Comparison of ENCODE assay signal across 14 mouse cellular contexts in the genomic region with DNA sequence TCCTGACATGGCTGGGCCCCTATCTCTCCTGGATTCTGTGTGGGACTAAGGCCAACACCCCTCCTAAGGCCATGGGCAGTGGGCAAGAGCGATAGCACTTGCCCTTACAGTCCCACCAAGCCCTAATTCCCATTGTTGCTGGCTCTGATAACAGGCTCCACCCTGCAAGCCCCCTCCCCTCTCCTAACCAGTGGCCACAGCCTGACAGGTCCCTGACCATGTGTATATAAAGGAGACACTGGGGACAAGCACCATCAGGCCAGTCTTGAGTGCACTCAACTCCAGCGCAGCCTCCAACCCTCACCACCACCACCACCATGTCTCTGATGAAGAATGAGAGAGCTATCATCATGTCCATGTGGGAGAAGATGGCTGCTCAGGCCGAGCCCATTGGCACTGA. TPM values are rescaled to one million over a fixed set of nuclear protein-coding genes. Genes with fewer than 3 reads are reported as not detected.
DNase-seq lines count a peak whose midpoint lies in the region; ATAC-seq lines count a peak whose summit lies in the region.
"Had no signal": no experiment of that assay in that cellular context is flagged by ENCODE, and none has a peak within 500 bp of the region (broad histone marks: within the 10 kb centered on the region; RNA-seq: fewer than 3 reads in every experiment).

A gene (plus strand): TSS at position 54 of the 400 bp plus-strand sequence.

- ATAC-seq in kidney, embryonic 16.5 days (ENCODE audit: low FRiP score, low TSS enrichment) = no peak
- ATAC-seq in embryonic facial prominence, embryonic 15.5 days (ENCODE audit: insufficient number of reproducible peaks, low FRiP score, low TSS enrichment, low read depth) = no peak
- ATAC-seq in hindbrain, embryonic 13.5 days (ENCODE audit: low FRiP score) = no peak
- no peak for ATAC-seq in midbrain, embryonic 14.5 days (ENCODE audit: low FRiP score, low TSS enrichment)

- no peaks in the 10 kb centered on the region for H3K36me3 ChIP-seq in kidney, embryonic 16.5 days (ENCODE audit: insufficient read depth, low read length)
- H3K36me3 ChIP-seq in embryonic facial prominence, embryonic 15.5 days = no peaks in the 10 kb centered on the region
- H3K36me3 ChIP-seq in hindbrain, embryonic 13.5 days = no peaks in the 10 kb centered on the region
- H3K36me3 ChIP-seq in midbrain, embryonic 14.5 days (ENCODE audit: control insufficient read depth, insufficient read depth, low read length) = no peaks in the 10 kb centered on the region
- H3K36me3 ChIP-seq: G1E had no signal

- WGBS in kidney, embryonic 16.5 days = 77% methylated on average over 3 of the region's 3 CpGs
- 62% methylated on average over 3 of the region's 3 CpGs for WGBS in embryonic facial prominence, embryonic 15.5 days
- WGBS in hindbrain, embryonic 13.5 days = 75% methylated on average over 3 of the region's 3 CpGs
- WGBS in midbrain, embryonic 14.5 days = 71% methylated on average over 3 of the region's 3 CpGs

- no peak within 1 kb of the TSS for H3K4me3 ChIP-seq in kidney, embryonic 16.5 days (ENCODE audit: low read length)
- no peak within 1 kb of the TSS for H3K4me3 ChIP-seq in embryonic facial prominence, embryonic 15.5 days (replicated peaks)
- no peak within 1 kb of the TSS for H3K4me3 ChIP-seq in hindbrain, embryonic 13.5 days
- no peak within 1 kb of the TSS for H3K4me3 ChIP-seq in midbrain, embryonic 14.5 days (replicated peaks; ENCODE audit: low read depth, low read length)

- no peak within 1 kb of the TSS for H3K27ac ChIP-seq in kidney, embryonic 16.5 days (ENCODE audit: low read length)
- no peak within 1 kb of the TSS for H3K27ac ChIP-seq in embryonic facial prominence, embryonic 15.5 days (replicated peaks)
- no peak within 1 kb of the TSS for H3K27ac ChIP-seq in hindbrain, embryonic 13.5 days
- no peak within 1 kb of the TSS for H3K27ac ChIP-seq in midbrain, embryonic 14.5 days (replicated peaks; ENCODE audit: low read depth, low read length)

- no peak for DNase-seq in kidney, adult 11 months
- no peak for DNase-seq in midbrain, embryonic 14.5 days
- DNase-seq in adrenal gland, postnatal 10 days = no peak
- no peak for DNase-seq in testis, postnatal 10 days (ENCODE audit: low spot score)
- DNase-seq: adrenal gland, postnatal 14 days; cerebellum, postnatal 25 days; gastrocnemius, postnatal 10 days; kidney, postnatal 36 days; lung, adult 2 months had no signal

- H3K9me3 ChIP-seq in kidney, embryonic 16.5 days (ENCODE audit: low read length) = no peaks in the 10 kb centered on the region
- no peaks in the 10 kb centered on the region for H3K9me3 ChIP-seq in embryonic facial prominence, embryonic 15.5 days (replicated peaks)
- H3K9me3 ChIP-seq in hindbrain, embryonic 13.5 days = no peaks in the 10 kb centered on the region
- H3K9me3 ChIP-seq in midbrain, embryonic 14.5 days (ENCODE audit: control insufficient read depth, low read length) = no peaks in the 10 kb centered on the region
- H3K9me3 ChIP-seq: G1E had no signal

- H3K4me2 ChIP-seq in kidney, embryonic 16.5 days (replicated peaks; ENCODE audit: low read depth, low read length) = no peak within 1 kb of the TSS
- no peak within 1 kb of the TSS for H3K4me2 ChIP-seq in embryonic facial prominence, embryonic 15.5 days (replicated peaks)
- H3K4me2 ChIP-seq in hindbrain, embryonic 13.5 days = no peak within 1 kb of the TSS
- H3K4me2 ChIP-seq in midbrain, embryonic 14.5 days (ENCODE audit: low read length) = no peak within 1 kb of the TSS

- peaks cover 4% of the 10 kb centered on the region; the same call in 1 of the 2 replicates for H3K27me3 ChIP-seq in kidney, embryonic 16.5 days (ENCODE audit: insufficient read depth, low read length)
- H3K27me3 ChIP-seq in embryonic facial prominence, embryonic 15.5 days = 0 out of 2 replicates have a peak, but pooled peaks cover 13% of the 10 kb centered on the region
- peaks cover 31% of the 10 kb centered on the region for H3K27me3 ChIP-seq in hindbrain, embryonic 13.5 days
- no peaks in the 10 kb centered on the region for H3K27me3 ChIP-seq in midbrain, embryonic 14.5 days (ENCODE audit: control insufficient read depth, insufficient read depth, low read length)

- H3K9ac ChIP-seq in kidney, embryonic 16.5 days (replicated peaks; ENCODE audit: low read length) = no peak within 1 kb of the TSS
- no peak within 1 kb of the TSS for H3K9ac ChIP-seq in embryonic facial prominence, embryonic 15.5 days
- H3K9ac ChIP-seq in hindbrain, embryonic 13.5 days = no peak within 1 kb of the TSS
- no peak within 1 kb of the TSS for H3K9ac ChIP-seq in midbrain, embryonic 14.5 days (replicated peaks; ENCODE audit: low read length)

- H3K4me1 ChIP-seq in kidney, embryonic 16.5 days (ENCODE audit: insufficient read depth, low read length) = no peaks in the 10 kb centered on the region
- no peaks in the 10 kb centered on the region for H3K4me1 ChIP-seq in embryonic facial prominence, embryonic 15.5 days
- no peaks in the 10 kb centered on the region for H3K4me1 ChIP-seq in hindbrain, embryonic 13.5 days (replicated peaks)
- no peaks in the 10 kb centered on the region for H3K4me1 ChIP-seq in midbrain, embryonic 14.5 days (ENCODE audit: control insufficient read depth, insufficient read depth, low read length)

RNA-seq across cellular contexts. Expression of the gene that starts here (rescaled TPM):
- polyA plus RNA-seq in kidney, embryonic 16.5 days (2015; fragmentation: Nextera tagmentation; extraction: Ambion mirVana) = 20.0 and 23.7 TPM in 2 replicates
- polyA plus RNA-seq in embryonic facial prominence, embryonic 15.5 days (2015; fragmentation: Nextera tagmentation; extraction: Ambion mirVana) = 59.0 and 98.8 TPM in 2 replicates
- 392 and 434 TPM in 2 replicates for polyA plus RNA-seq in hindbrain, embryonic 13.5 days (2015; fragmentation: Nextera tagmentation; extraction: Ambion mirVana)
- 29.1 and 77.0 TPM in 2 replicates for polyA plus RNA-seq in midbrain, embryonic 14.5 days (2014; fragmentation: Nextera tagmentation; extraction: Ambion mirVana)
- not detected for total RNA-seq in adrenal gland, postnatal 10 days (2021)
- total RNA-seq: adrenal gland, postnatal 14 days; G1E; gastrocnemius, postnatal 10 days had no signal
- polyA plus RNA-seq: lung, adult 2 months; small intestine, adult 2 months had no signal
